Mouse (Mus musculus): ENCODE results near the gene Lmx1b. TPM values are rescaled to one million over a fixed set of nuclear protein-coding genes. Genes with fewer than 3 reads are reported as not detected.

Gene Lmx1b
- total and polyA plus RNA-seq, 3 experiments: 0.05 to 1.5 TPM; not detected in 1

GRCm38 (mm10) chr2:33583761-33584160 lies 56.5 kb downstream of the Lmx1b start:
- TF ChIP-seq POLR2AphosphoS5 (IDR thresholded peaks at IDR 0.05; ENCODE audit: insufficient replicate concordance, low read depth, low read length): no peak
- no peak for TF ChIP-seq TAL1 (conservative IDR thresholded peaks at IDR 0.05; ENCODE audit: low read depth, low read length)
- TF ChIP-seq GATA1 (IDR thresholded peaks at IDR 0.05; ENCODE audit: borderline replicate concordance, low read length): no peak
- no peak for TF ChIP-seq GATA2 (IDR thresholded peaks at IDR 0.05; ENCODE audit: borderline replicate concordance, low read depth, low read length)
- TF ChIP-seq CTCF (IDR thresholded peaks at IDR 0.05; ENCODE audit: low read depth, low read length): no peak
- Histone ChIP-seq H3K9me3 (replicated peaks) (no peaks in the 10 kb centered on the region), H3K4me1 (ENCODE audit: insufficient read depth, low read depth, low read length) (no peaks in the 10 kb centered on the region), H3K36me3 (replicated peaks) (no peaks in the 10 kb centered on the region), H3K27me3 (ENCODE audit: insufficient read depth, low read length) (peaks cover 35% of the 10 kb centered on the region), H3K4me3 (ENCODE audit: low read depth, low read length) (no peak overlapping the region)
- no peak for DNase-seq (ENCODE audit: low spot score)
- ATAC-seq (ENCODE audit: extremely low read depth, insufficient number of reproducible peaks, low FRiP score, poor library complexity, severe bottlenecking): no peak

GRCm38 (mm10) chr2:33583317-33583716 lies 57.0 kb downstream of the Lmx1b start:
- no peaks in the 10 kb centered on the region for H3K9me3 ChIP-seq (replicated peaks)
- H3K36me3 ChIP-seq (replicated peaks): no peaks in the 10 kb centered on the region
- DNase-seq (ENCODE audit: low spot score) (no peak), ATAC-seq (ENCODE audit: extremely low read depth, insufficient number of reproducible peaks, low FRiP score, poor library complexity, severe bottlenecking) (no peak)
- H3K27me3 ChIP-seq (ENCODE audit: insufficient read depth, low read length): peaks cover 35% of the 10 kb centered on the region
- H3K4me3 ChIP-seq (ENCODE audit: low read depth, low read length): no peak overlapping the region
- no peak for TF ChIP-seq GATA1 (IDR thresholded peaks at IDR 0.05; ENCODE audit: borderline replicate concordance, low read length)
- TF ChIP-seq POLR2AphosphoS5 (IDR thresholded peaks at IDR 0.05; ENCODE audit: insufficient replicate concordance, low read depth, low read length): no peak
- TF ChIP-seq TAL1 (conservative IDR thresholded peaks at IDR 0.05; ENCODE audit: low read depth, low read length): no peak
- no peak for TF ChIP-seq CTCF (IDR thresholded peaks at IDR 0.05; ENCODE audit: low read depth, low read length)
- H3K4me1 ChIP-seq (ENCODE audit: insufficient read depth, low read depth, low read length): no peaks in the 10 kb centered on the region

- no peak for ATAC-seq (ENCODE audit: extremely low read depth, insufficient number of reproducible peaks, low FRiP score, poor library complexity, severe bottlenecking)
- DNase-seq (ENCODE audit: low spot score): no peak
- Histone ChIP-seq H3K9me3 (replicated peaks) (no peaks in the 10 kb centered on the region), H3K4me1 (ENCODE audit: insufficient read depth, low read depth, low read length) (no peaks in the 10 kb centered on the region), H3K36me3 (replicated peaks) (no peaks in the 10 kb centered on the region), H3K27me3 (ENCODE audit: insufficient read depth, low read length) (peaks cover 35% of the 10 kb centered on the region), H3K4me3 (ENCODE audit: low read depth, low read length) (no peak overlapping the region)
- no peak for TF ChIP-seq GATA1 (IDR thresholded peaks at IDR 0.05; ENCODE audit: borderline replicate concordance, low read length)
- TF ChIP-seq CTCF (IDR thresholded peaks at IDR 0.05; ENCODE audit: low read depth, low read length): no peak
- TF ChIP-seq TAL1 (conservative IDR thresholded peaks at IDR 0.05; ENCODE audit: low read depth, low read length): no peak
- no peak for TF ChIP-seq GATA2 (IDR thresholded peaks at IDR 0.05; ENCODE audit: borderline replicate concordance, low read depth, low read length)
- TF ChIP-seq POLR2AphosphoS5 (IDR thresholded peaks at IDR 0.05; ENCODE audit: insufficient replicate concordance, low read depth, low read length): no peak
Observed at GRCm38 (mm10) chr2:33582457-33583060, 57.8 kb downstream of the Lmx1b start.

GRCm38 (mm10) chr2:33581866-33582265 lies 58.4 kb downstream of the Lmx1b start:
- Histone ChIP-seq H3K27me3 (ENCODE audit: insufficient read depth, low read length) (peaks cover 35% of the 10 kb centered on the region), H3K36me3 (replicated peaks) (no peaks in the 10 kb centered on the region), H3K9me3 (replicated peaks) (no peaks in the 10 kb centered on the region), H3K4me3 (ENCODE audit: low read depth, low read length) (no peak overlapping the region), H3K4me1 (ENCODE audit: insufficient read depth, low read depth, low read length) (no peaks in the 10 kb centered on the region)
- ATAC-seq (ENCODE audit: extremely low read depth, insufficient number of reproducible peaks, low FRiP score, poor library complexity, severe bottlenecking) (no peak), DNase-seq (ENCODE audit: low spot score) (no peak)
- TF ChIP-seq TAL1 (conservative IDR thresholded peaks at IDR 0.05; ENCODE audit: low read depth, low read length) (no peak), GATA2 (IDR thresholded peaks at IDR 0.05; ENCODE audit: borderline replicate concordance, low read depth, low read length) (no peak), CTCF (IDR thresholded peaks at IDR 0.05; ENCODE audit: low read depth, low read length) (no peak), GATA1 (IDR thresholded peaks at IDR 0.05; ENCODE audit: borderline replicate concordance, low read length) (no peak), POLR2AphosphoS5 (IDR thresholded peaks at IDR 0.05; ENCODE audit: insufficient replicate concordance, low read depth, low read length) (no peak)

GRCm38 (mm10) chr2:33581449-33581777 lies 58.9 kb downstream of the Lmx1b start:
- ATAC-seq (ENCODE audit: extremely low read depth, insufficient number of reproducible peaks, low FRiP score, poor library complexity, severe bottlenecking): no peak
- TF ChIP-seq GATA2 (IDR thresholded peaks at IDR 0.05; ENCODE audit: borderline replicate concordance, low read depth, low read length) (no peak), POLR2AphosphoS5 (IDR thresholded peaks at IDR 0.05; ENCODE audit: insufficient replicate concordance, low read depth, low read length) (no peak), GATA1 (IDR thresholded peaks at IDR 0.05; ENCODE audit: borderline replicate concordance, low read length) (no peak), CTCF (IDR thresholded peaks at IDR 0.05; ENCODE audit: low read depth, low read length) (no peak), TAL1 (conservative IDR thresholded peaks at IDR 0.05; ENCODE audit: low read depth, low read length) (no peak)
- Histone ChIP-seq H3K27me3 (ENCODE audit: insufficient read depth, low read length) (peaks cover 35% of the 10 kb centered on the region), H3K4me3 (ENCODE audit: low read depth, low read length) (no peak overlapping the region), H3K4me1 (ENCODE audit: insufficient read depth, low read depth, low read length) (no peaks in the 10 kb centered on the region), H3K9me3 (replicated peaks) (no peaks in the 10 kb centered on the region), H3K36me3 (replicated peaks) (no peaks in the 10 kb centered on the region)
- no peak for DNase-seq (ENCODE audit: low spot score)

GRCm38 (mm10) chr2:33580697-33581448 lies 59.4 kb downstream of the Lmx1b start:
- DNase-seq (ENCODE audit: low spot score): no peak
- no peak overlapping the region for H3K4me3 ChIP-seq (ENCODE audit: low read depth, low read length)
- ATAC-seq (ENCODE audit: extremely low read depth, insufficient number of reproducible peaks, low FRiP score, poor library complexity, severe bottlenecking): no peak

More at GRCm38 (mm10) chr2:33580697-33581448, 59.4 kb downstream of the Lmx1b start:
- peaks cover 34% of the 10 kb centered on the region for H3K27me3 ChIP-seq (ENCODE audit: insufficient read depth, low read length)
- no peaks in the 10 kb centered on the region for H3K4me1 ChIP-seq (ENCODE audit: insufficient read depth, low read depth, low read length)
- H3K9me3 ChIP-seq (replicated peaks): no peaks in the 10 kb centered on the region
- H3K36me3 ChIP-seq (replicated peaks): no peaks in the 10 kb centered on the region
- TF ChIP-seq POLR2AphosphoS5 (IDR thresholded peaks at IDR 0.05; ENCODE audit: insufficient replicate concordance, low read depth, low read length) (no peak), TAL1 (conservative IDR thresholded peaks at IDR 0.05; ENCODE audit: low read depth, low read length) (no peak), GATA2 (IDR thresholded peaks at IDR 0.05; ENCODE audit: borderline replicate concordance, low read depth, low read length) (no peak), GATA1 (IDR thresholded peaks at IDR 0.05; ENCODE audit: borderline replicate concordance, low read length) (no peak), CTCF (IDR thresholded peaks at IDR 0.05; ENCODE audit: low read depth, low read length) (no peak)
